Mouse (Mus musculus) neutrophil, adult 5-6 weeks (primary cell): ENCODE measurements around the gene 1810037I17Rik. TPM values are rescaled to one million over a fixed set of nuclear protein-coding genes. Genes with fewer than 3 reads are reported as not detected.

Experiments
- ATAC-seq: fragments of 151-379, 151-347 bp; 2 replicates; pipeline ENCODE4 v1.8.0; 2017; ENCODE audit warnings: mild to moderate bottlenecking, moderate TSS enrichment; ENCODE audit not compliant: insufficient number of reproducible peaks, poor library complexity, low FRiP score, severe bottlenecking; ENCODE audit errors: extremely low read depth
- total RNA-seq: library from RNA; stranded (forward); fragments of 200-1000 nt; gene quantifications from 2 replicates; pipeline ENCODE4 v1.2.3, GENCODE M21; 2017

Gene 1810037I17Rik
- total RNA-seq = 11.3 and 19.8 TPM in 2 replicates

GRCm38 (mm10) chr3:122924009-122924914, at the start of gene 1810037I17Rik:
1810037I17Rik (plus strand) TSS chr3:122924203.
- ATAC-seq = peak; percentile 91

- no peak for ATAC-seq
These were observed 47.1 kb upstream of the 1810037I17Rik start for GRCm38 (mm10) chr3:122876870-122877269.

- no peak for ATAC-seq
These were observed 46.5 kb upstream of the 1810037I17Rik start for GRCm38 (mm10) chr3:122877543-122877942.

GRCm38 (mm10) chr3:122878705-122879315, 45.2 kb upstream of the 1810037I17Rik start:
- no peak for ATAC-seq

- no peak for ATAC-seq
These were observed 36.3 kb upstream of the 1810037I17Rik start for GRCm38 (mm10) chr3:122887505-122888301.

GRCm38 (mm10) chr3:122888371-122888819, 35.6 kb upstream of the 1810037I17Rik start:
- no peak for ATAC-seq

GRCm38 (mm10) chr3:122894772-122895171, 29.2 kb upstream of the 1810037I17Rik start, which contains the start of gene Fabp2:
Fabp2 (plus strand) TSS chr3:122895072.
- no peak for ATAC-seq

GRCm38 (mm10) chr3:122895189-122895731, 28.7 kb upstream of the 1810037I17Rik start:
- no peak for ATAC-seq

GRCm38 (mm10) chr3:122898254-122898653, 25.7 kb upstream of the 1810037I17Rik start:
- no peak for ATAC-seq

GRCm38 (mm10) chr3:122903746-122904433, 20.1 kb upstream of the 1810037I17Rik start:
- 0 out of 2 replicates have a peak, but pooled peaks have one; percentile 33 for ATAC-seq

- ATAC-seq = no peak
These were observed 16.2 kb upstream of the 1810037I17Rik start for GRCm38 (mm10) chr3:122907841-122908240.

- ATAC-seq = no peak
These were observed 8.5 kb upstream of the 1810037I17Rik start for GRCm38 (mm10) chr3:122915493-122915892.

- ATAC-seq = no peak
These were observed 7.8 kb upstream of the 1810037I17Rik start for GRCm38 (mm10) chr3:122916191-122916680.

- ATAC-seq = no peak
These were observed 5.3 kb upstream of the 1810037I17Rik start for GRCm38 (mm10) chr3:122918672-122919071.

GRCm38 (mm10) chr3:122919260-122919659, 4.7 kb upstream of the 1810037I17Rik start, which contains the start of gene Gm10959:
Gm10959 (minus strand) TSS chr3:122919360.
- no peak for ATAC-seq

- no peak for ATAC-seq
These were observed 3.2 kb upstream of the 1810037I17Rik start for GRCm38 (mm10) chr3:122920572-122921435.
